ENCODE assay signal across 16 mouse cellular contexts in the genomic region with DNA sequence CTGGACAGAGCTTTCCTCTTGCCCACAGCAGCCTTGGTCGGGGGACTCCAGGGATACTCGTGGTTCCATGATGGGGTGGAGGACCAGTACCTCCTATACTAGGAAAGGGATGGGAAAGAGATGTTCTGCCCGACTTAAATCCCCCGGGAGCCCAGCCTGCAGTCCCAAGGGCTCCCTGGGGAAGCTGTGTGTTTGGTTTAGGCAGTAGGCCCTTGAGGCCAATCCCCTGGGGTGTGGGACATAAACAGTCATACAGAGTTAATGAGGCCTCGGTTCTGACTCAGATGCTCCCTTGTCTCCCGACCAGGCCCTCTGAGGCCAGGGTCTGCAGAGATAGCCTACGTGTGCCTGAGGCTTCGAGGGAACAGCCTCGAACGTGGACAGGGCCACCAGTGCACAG.
A peak's percentile ranks its signal among the peaks of the same experiment; 100 is the strongest.
DNase-seq lines count a peak whose midpoint lies in the region; ATAC-seq and TF ChIP-seq lines count a peak whose summit lies in the region.
"Had no signal": no experiment of that assay in that cellular context is flagged by ENCODE, and none has a peak within 500 bp of the region (broad histone marks: within the 10 kb centered on the region; RNA-seq: fewer than 3 reads in every experiment).

No protein-coding gene starts in this region.

- no peaks in the 10 kb centered on the region for H3K79me2 ChIP-seq in C2C12 (ENCODE audit: control insufficient read depth, insufficient read depth)

- H3K79me3 ChIP-seq in C2C12 (ENCODE audit: low read depth), result no peaks in the 10 kb centered on the region

- no peaks in the 10 kb centered on the region; the same call in 1 of the 2 replicates for H3K36me3 ChIP-seq in heart, embryonic 11.5 days (ENCODE audit: control insufficient read depth, insufficient read depth, low read length)
- no peaks in the 10 kb centered on the region for H3K36me3 ChIP-seq in kidney, postnatal 0 days (ENCODE audit: insufficient read depth, low read length)
- H3K36me3 ChIP-seq in C2C12 (ENCODE audit: control insufficient read depth, insufficient read depth), result no peaks in the 10 kb centered on the region
- peaks cover 10% of the 10 kb centered on the region; the same call in 1 of the 2 replicates for H3K36me3 ChIP-seq in intestine, postnatal 0 days (ENCODE audit: control insufficient read depth, insufficient read depth)

- H3K27ac ChIP-seq in heart, embryonic 11.5 days (ENCODE audit: low read depth, low read length), result peak overlapping the region; percentile 2; the same call in 1 of the 2 replicates
- H3K27ac ChIP-seq in kidney, postnatal 0 days, result peak overlapping the region; percentile 55
- peak overlapping the region; percentile 41; the same call in 1 of the 2 replicates for H3K27ac ChIP-seq in intestine, postnatal 0 days (ENCODE audit: low read depth, low read length)
- H3K27ac ChIP-seq: liver, embryonic 15.5 days had no signal

- no peak overlapping the region for H3K4me2 ChIP-seq in heart, embryonic 11.5 days
- H3K4me2 ChIP-seq in kidney, postnatal 0 days (ENCODE audit: low read length), result no peak overlapping the region
- H3K4me2 ChIP-seq in intestine, postnatal 0 days (replicated peaks; ENCODE audit: low read depth), result no peak overlapping the region
- H3K4me2 ChIP-seq: liver, embryonic 15.5 days had no signal

- peaks cover 14% of the 10 kb centered on the region for H3K4me1 ChIP-seq in heart, embryonic 11.5 days (ENCODE audit: control insufficient read depth, insufficient read depth, low read length)
- H3K4me1 ChIP-seq in kidney, postnatal 0 days (replicated peaks; ENCODE audit: insufficient read depth, low read length), result peaks cover 23% of the 10 kb centered on the region
- peaks cover 4% of the 10 kb centered on the region for H3K4me1 ChIP-seq in intestine, postnatal 0 days (replicated peaks; ENCODE audit: control insufficient read depth, insufficient read depth, low read length)
- H3K4me1 ChIP-seq: liver, embryonic 15.5 days had no signal

- no peaks in the 10 kb centered on the region for H3K27me3 ChIP-seq in heart, embryonic 11.5 days (ENCODE audit: control insufficient read depth, insufficient read depth, low read length)
- H3K27me3 ChIP-seq in kidney, postnatal 0 days (ENCODE audit: insufficient read depth, low read length), result no peaks in the 10 kb centered on the region
- H3K27me3 ChIP-seq in C2C12 (ENCODE audit: control insufficient read depth, insufficient read depth, insufficient read length), result no peaks in the 10 kb centered on the region
- no peaks in the 10 kb centered on the region for H3K27me3 ChIP-seq in intestine, postnatal 0 days (replicated peaks; ENCODE audit: control insufficient read depth, insufficient read depth, low read length)
- H3K27me3 ChIP-seq: liver, embryonic 15.5 days had no signal

- no peak for DNase-seq in heart, postnatal 4 days
- no peak for DNase-seq in kidney, postnatal 0 days (ENCODE audit: low spot score)
- no peak for DNase-seq in kidney, postnatal 25 days
- no peak for DNase-seq in cerebellum, postnatal 4 days (ENCODE audit: low spot score in 2 of 2)
- no peak for DNase-seq in frontal cortex, postnatal 14 days (ENCODE audit: low spot score in 2 of 2)
- DNase-seq: forebrain, postnatal 0 days; gastrocnemius, postnatal 14 days; heart, postnatal 36 days; left cerebral cortex, postnatal 4 days; right cerebral cortex, adult 18-20 months; thymus, adult 2 months had no signal

- no peak for ATAC-seq in heart, embryonic 11.5 days (replicated peaks; ENCODE audit: insufficient number of reproducible peaks, low FRiP score, low TSS enrichment)
- no peak for ATAC-seq in kidney, postnatal 0 days (replicated peaks; ENCODE audit: low FRiP score, low read depth)
- ATAC-seq in intestine, postnatal 0 days, result no peak
- ATAC-seq: activated CD4-positive, CD25-positive, alpha-beta regulatory T cell, adult 4 months; forebrain, postnatal 0 days had no signal

- H3ac ChIP-seq in C2C12 (ENCODE audit: control insufficient read depth, insufficient read length, low read depth), result no peak overlapping the region

- H3K9me3 ChIP-seq in heart, embryonic 11.5 days (replicated peaks; ENCODE audit: control insufficient read depth, low read length), result no peaks in the 10 kb centered on the region
- H3K9me3 ChIP-seq in kidney, postnatal 0 days (replicated peaks; ENCODE audit: low read length), result no peaks in the 10 kb centered on the region; the same call in 1 of the 2 replicates
- H3K9me3 ChIP-seq in intestine, postnatal 0 days (ENCODE audit: control insufficient read depth), result no peaks in the 10 kb centered on the region
- H3K9me3 ChIP-seq: liver, embryonic 15.5 days had no signal

- 60% methylated on average over 10 of the region's 10 CpGs for WGBS in heart, embryonic 11.5 days (ENCODE audit: insufficient replicate concordance)
- 51% methylated on average over 10 of the region's 10 CpGs for WGBS in kidney, postnatal 0 days
- 47% methylated on average over 10 of the region's 10 CpGs for WGBS in intestine, postnatal 0 days

- no peak overlapping the region for H3K4me3 ChIP-seq in heart, embryonic 11.5 days (ENCODE audit: low read depth, low read length)
- H3K4me3 ChIP-seq in kidney, postnatal 0 days (replicated peaks; ENCODE audit: low read depth, low read length), result no peak overlapping the region
- H3K4me3 ChIP-seq in C2C12 (ENCODE audit: insufficient read depth, poor library complexity, severe bottlenecking), result no peak overlapping the region
- H3K4me3 ChIP-seq in intestine, postnatal 0 days (ENCODE audit: low read depth, low read length), result no peak overlapping the region
- H3K4me3 ChIP-seq: liver, embryonic 15.5 days had no signal

- TF ChIP-seq CTCF in kidney, postnatal 0 days (IDR thresholded peaks at IDR 0.05; ENCODE audit: low read depth), result no peak
- TF ChIP-seq CTCF in C2C12 (IDR thresholded peaks at IDR 0.05; ENCODE audit: control insufficient read depth, insufficient read depth, insufficient read length), result no peak
- no peak for TF ChIP-seq CTCF in intestine, postnatal 0 days (IDR thresholded peaks at IDR 0.05; ENCODE audit: low read depth)

- 0 out of 2 replicates have a peak overlapping the region, but pooled peaks have one; percentile 28 for H3K9ac ChIP-seq in heart, embryonic 11.5 days (ENCODE audit: low read depth, low read length)
- H3K9ac ChIP-seq in kidney, postnatal 0 days (ENCODE audit: low read depth, low read length), result no peak overlapping the region
- no peak overlapping the region for H3K9ac ChIP-seq in intestine, postnatal 0 days (ENCODE audit: low read depth, low read length)
- H3K9ac ChIP-seq: forebrain, postnatal 0 days; liver, embryonic 15.5 days had no signal

TF ChIP-seq in C2C12, 6 proteins besides CTCF, POLR2A, EP300 and RAD21:
- TF ChIP-seq MAX (IDR thresholded peaks at IDR 0.05), result no peak
- peak; percentile 19 for TF ChIP-seq FOSL1 (IDR thresholded peaks at IDR 0.05; ENCODE audit: insufficient read depth, low read length, poor library complexity, severe bottlenecking)
TF ChIP-seq in C2C12: peak in this region for 1.

Comparison
In these comparisons a context has a peak if more than half of its experiments do, and no peak if none do; other contexts are left out.
1. H3K27ac ChIP-seq: peak in every context shown above with its lines; median percentile 55 in kidney, postnatal 0 days; 41 in intestine, postnatal 0 days; 2 in heart, embryonic 11.5 days.